Mouse (Mus musculus) embryonic fibroblast, embryonic 13.5 days (primary cell): ENCODE results near the gene Orai2.

Experiments used
- CTCF ChIP-seq: IDR thresholded peaks from 2 replicates; pipeline ENCODE4 v1.5.1; 2011; ENCODE audit warnings: mild to moderate bottlenecking, control low read depth, low read length, moderate library complexity, borderline replicate concordance; ENCODE audit not compliant: insufficient read depth
- POLR2A ChIP-seq: IDR thresholded peaks from 2 replicates; pipeline ENCODE4 v1.6.1; 2011; ENCODE audit warnings: low read depth, mild to moderate bottlenecking, control low read depth, low read length, moderate library complexity

DNA sequence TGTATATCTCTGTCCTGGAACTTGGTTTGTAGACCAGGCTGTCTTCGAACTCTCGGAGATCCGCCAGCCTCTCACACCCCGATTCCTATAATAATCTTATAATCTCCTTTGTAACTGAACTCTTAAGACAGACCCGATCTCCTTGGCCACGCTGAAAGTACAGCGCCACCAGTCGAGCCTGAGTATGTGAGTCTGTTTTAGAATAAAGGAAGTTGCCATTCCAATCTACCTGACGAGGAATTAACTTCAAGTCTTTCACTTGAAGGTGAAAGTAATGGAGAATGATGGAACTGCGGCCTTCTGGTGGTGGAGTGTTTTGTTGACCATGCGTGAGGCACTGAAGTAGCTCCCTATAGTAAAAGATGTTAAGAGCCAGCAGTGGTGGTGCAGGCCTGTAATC, 29.0 kb upstream of the Orai2 start:
- TF ChIP-seq CTCF (no peak), POLR2A (no peak)
